Mouse (Mus musculus) adrenal gland, postnatal 25 days (tissue): ENCODE measurements around the gene AW822073. TPM values are rescaled to one million over a fixed set of nuclear protein-coding genes. Genes with fewer than 3 reads are reported as not detected.
"Not testable (repeated sequence)": the region's sequence is repeated elsewhere in the genome, so short reads cannot be mapped to it uniquely, and the experiment has no call there.

Source experiments
- DNase-seq: peaks from one replicate; pipeline ENCODE4 v3.0.0; 2021; ENCODE audit warnings: mixed read lengths
- long read RNA-seq: library from polyadenylated mRNA; stranded (forward); transcript quantifications from one replicate; pipeline ENCODE4 v2.0.0, GENCODE M21; 2021
- total RNA-seq: library from RNA; stranded (reverse); gene quantifications from 2 replicates; pipeline ENCODE4 v1.2.3, GENCODE M21; 2021

The AW822073 gene
- total RNA-seq, result not detected in 2 replicates
- long read RNA-seq, result 0 reads

GRCm38 (mm10) chr10:58224827-58225785 lies at the start of gene AW822073:
AW822073 (minus strand) TSS chr10:58224930.
- peak; percentile 47 for DNase-seq

GRCm38 (mm10) chr10:58258466-58258865 lies 33.7 kb upstream of the AW822073 start:
- DNase-seq, result no peak

DNA sequence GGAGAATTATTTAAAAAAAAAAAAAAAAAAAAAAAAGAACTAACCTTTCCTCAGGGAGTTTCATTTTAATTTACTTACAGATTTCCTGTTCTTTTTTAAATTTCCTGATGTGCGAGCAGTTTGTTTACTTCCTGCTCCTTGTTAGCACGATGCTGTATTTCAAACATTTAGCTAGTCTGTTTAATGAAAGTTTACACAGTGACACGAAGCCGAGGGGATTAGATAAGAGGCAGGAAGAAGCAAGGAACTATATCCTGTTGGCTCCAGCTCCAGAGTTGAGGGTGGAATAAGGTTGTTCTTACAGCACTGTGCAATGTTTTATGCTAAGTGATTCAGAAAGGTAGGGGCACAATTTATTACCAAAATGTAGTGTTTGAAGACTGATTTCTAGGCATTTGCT lies 31.2 kb upstream of the AW822073 start:
- no peak for DNase-seq

DNA sequence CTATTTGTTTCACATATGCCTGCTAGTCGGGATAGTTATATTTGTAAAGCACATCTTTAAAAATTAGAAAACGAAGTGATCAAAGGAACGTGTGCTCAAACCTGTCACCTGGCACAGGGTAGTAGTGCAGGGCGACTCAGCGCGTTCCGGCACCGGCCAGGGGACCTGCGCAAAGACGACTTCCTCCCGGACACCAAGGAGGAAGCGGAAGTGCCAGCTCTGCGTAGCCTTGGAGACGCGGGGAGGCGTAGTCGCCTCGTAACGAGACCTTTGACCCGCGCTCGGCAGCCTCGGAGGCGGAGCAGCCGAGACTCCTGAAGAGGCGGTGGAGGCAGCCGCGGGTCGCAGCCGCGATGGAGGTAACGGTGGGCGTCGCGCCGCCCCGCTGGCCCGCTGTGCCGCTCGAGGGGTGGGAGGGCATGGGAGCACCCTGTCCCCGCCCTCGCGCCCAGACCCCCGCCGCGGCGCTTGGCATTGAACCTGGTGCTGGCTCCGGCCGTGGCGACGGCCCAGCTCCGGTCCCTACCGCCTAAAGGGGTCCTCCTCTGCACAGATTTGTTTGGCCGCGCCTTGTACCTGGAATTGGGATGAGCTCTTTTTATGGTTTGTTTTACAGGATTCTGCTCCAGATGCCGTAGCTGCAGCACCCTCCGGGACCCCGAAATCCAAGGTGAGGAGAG lies 30.6 kb upstream of the AW822073 start, which contains the start of gene Gcc2:
Gcc2 (plus strand) TSS at position 285 of the 680 bp plus-strand sequence.
- DNase-seq, result peak; percentile 93

DNA sequence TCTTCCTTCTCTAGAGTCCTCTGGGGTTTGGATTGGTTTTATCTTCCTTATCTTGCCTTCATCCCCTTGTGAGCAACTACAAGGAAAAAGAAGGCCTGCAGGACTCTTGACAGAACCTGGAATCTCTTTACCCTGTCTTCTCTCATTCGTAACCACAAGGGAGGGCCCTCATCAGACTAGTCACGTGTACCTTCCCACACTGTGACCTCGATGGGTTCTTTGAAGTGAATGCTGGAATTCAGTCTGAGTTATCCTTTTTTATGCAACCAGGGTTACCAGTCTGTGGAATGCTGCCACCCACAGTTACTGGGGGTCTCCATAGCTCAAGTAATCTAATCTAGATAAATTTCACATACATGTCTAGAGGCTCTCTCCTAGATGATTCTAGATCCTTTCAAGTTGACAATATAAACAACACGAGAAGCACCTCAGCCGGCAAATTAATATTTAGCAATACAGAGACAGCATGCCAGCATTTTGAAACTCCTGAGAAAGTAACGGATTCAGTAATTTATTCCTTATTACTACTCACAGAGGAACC lies 30.0 kb upstream of the AW822073 start:
- DNase-seq, result no peak

- no peak for DNase-seq
Observed at GRCm38 (mm10) chr10:58249535-58249934, 24.8 kb upstream of the AW822073 start.

DNA sequence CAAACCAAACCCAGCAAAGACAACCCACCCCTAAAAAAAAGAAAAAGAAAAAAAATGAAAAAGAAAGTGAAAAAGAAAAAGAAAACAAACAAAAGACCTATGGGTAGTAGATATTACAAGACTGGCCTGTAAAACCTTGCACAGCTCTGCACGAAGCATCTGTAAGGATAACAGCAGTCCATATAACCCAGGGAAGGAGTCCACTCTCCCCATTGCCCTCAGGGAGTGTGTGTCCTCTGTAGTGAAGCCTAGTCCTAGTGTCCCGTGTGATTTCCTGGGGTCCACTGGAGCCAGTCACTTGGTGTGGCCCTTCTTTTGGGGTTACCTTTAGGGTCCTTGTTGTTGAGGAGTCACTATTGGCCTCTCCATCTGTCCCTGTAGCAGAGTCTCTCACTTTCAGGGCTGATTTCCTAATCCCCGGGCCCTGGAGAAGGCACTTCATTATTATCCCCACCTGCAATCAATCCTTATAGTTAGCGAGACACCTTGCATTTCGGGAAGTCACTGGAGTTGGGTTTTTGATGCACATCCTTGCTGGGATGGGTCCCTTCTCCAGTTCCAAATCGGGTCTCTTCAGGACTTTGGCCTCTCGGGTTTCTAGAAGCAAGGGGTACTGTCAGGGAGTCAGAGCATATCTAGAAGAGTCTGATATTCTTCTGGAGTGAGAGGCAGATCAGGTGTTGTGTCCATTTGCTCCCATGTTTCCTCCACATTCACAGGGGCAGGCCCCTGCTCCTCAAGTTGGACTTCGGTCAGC lies 14.4 kb upstream of the AW822073 start:
- DNase-seq, result peak; percentile 39

GRCm38 (mm10) chr10:58236613-58237012 lies 11.9 kb upstream of the AW822073 start, which contains the start of gene Gm4981:
Gm4981 (minus strand) TSS chr10:58236701.
- DNase-seq, result no peak

GRCm38 (mm10) chr10:58234985-58235384 lies 10.3 kb upstream of the AW822073 start:
- DNase-seq, result not testable (repeated sequence)

GRCm38 (mm10) chr10:58233740-58234121 lies 9.0 kb upstream of the AW822073 start:
- not testable (repeated sequence) for DNase-seq

- not testable (repeated sequence) for DNase-seq
Observed at GRCm38 (mm10) chr10:58233054-58233739, 8.5 kb upstream of the AW822073 start.

DNA sequence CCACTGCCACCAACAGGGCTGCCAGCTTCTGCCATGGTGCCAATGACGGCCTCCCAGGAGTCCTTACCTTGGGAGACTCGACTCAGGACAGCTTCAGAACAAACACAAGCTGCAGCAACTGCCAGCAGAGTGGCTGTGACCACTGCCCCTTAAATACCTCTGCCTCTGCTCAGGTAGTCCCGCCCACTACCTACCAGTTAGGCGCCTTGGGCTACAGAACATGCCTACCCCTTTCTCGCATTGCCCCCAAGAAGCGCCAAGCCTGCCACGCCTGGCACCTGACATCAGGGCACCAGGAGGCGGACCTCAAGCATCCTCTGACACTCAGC lies 7.9 kb upstream of the AW822073 start, which contains the start of gene Duxf3:
Duxf3 (minus strand) TSS at position 35 of the 329 bp plus-strand sequence.
- not testable (repeated sequence) for DNase-seq

DNA sequence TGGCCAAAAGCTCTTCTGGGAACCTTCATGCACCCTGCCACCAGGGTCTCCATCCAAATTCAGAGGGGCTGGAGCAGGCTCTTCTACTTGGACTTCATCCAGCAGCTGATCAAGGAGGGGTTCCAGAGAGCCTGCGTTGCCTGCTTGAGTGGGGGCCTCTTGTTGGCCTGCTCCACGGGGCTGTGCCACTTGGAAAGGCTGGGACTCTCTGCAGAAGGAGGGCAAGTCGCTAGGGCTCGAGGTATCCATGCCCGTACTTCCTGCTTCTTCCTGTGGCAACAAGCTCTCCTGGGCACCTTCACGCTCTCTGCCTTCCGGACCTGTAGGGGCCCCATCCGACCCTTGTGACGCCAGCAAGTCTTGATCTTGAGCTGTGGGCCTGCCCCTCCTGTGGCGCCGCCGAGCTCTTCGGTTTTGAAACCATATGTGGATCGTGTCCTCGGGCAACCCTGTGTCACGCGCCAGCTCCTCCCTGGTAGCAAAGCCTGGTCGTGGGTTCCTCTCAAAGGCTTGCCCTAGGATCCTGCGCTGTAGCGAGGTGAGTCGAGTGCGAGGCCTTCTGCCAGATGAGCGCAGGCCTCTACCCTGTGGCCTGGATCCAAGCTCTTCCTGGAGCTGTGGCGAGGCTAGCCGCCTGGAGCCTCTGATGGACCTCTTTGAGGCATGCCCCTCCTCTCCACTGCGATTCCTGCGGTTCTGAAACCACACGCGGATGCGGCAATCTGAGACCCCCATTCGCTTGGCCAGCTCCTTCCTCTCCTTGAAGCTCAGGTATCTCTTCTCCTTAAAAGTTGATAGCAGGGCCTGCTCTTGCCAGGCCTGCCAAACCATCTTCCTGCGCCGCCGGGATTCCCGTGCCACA lies 7.3 kb upstream of the AW822073 start:
- DNase-seq, result peak; percentile 74

DNA sequence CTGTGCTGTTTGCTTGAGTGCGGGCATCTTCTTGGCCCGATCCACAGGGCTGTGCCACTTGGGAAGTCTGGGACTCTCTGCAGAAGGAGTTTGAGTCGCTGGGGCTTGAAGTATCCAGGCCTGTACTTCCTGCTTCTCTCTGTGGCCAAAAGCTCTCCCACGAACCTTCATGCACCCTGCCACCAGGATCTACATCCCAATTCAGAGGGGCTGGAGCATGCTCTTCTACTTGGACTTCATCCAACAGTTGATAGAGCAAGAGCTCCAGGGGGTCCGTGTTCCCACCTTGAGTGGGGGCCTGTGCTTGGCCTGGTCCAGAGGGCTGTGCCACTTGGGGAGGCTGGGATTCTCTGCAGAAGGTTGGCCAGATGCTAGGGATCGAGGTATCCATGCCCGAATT lies 6.4 kb upstream of the AW822073 start:
- not testable (repeated sequence) for DNase-seq

DNA sequence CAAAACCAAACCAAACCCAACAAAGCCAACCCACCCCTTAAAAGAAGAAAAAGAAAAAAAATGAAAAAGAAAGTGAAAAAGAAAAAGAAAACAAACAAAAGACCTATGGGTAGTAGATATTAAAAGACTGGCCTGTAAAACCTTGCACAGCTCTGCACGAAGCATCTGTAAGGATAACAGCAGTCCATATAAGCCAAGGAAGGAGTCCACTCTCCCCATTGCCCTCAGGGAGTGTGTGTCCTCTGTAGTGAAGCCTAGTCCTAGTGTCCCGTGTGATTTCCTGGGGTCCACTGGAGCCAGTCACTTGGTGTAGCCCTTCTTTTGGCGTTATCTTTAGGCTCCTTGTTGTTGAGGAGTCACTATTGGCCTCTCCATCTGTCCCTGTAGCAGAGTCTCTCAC lies 5.3 kb upstream of the AW822073 start:
- not testable (repeated sequence) for DNase-seq

DNA sequence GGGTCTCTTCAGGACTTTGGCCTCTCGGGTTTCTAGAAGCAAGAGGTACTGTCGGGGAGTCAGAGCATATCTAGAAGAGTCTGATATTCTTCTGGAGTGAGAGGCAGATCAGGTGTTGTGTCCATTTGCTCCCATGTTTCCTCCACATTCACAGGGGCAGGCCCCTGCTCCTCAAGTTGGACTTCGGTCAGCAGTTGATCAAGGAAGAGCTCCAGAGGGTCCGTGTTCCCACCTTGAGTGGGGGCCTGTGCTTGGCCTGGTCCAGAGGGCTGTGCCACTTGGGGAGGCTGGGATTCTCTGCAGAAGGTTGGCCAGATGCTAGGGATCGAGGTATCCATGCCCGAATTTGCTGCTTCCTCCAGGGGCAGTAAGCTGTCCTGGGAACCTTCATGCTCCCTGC lies 3.1 kb upstream of the AW822073 start:
- not testable (repeated sequence) for DNase-seq

GRCm38 (mm10) chr10:58226357-58226756 lies 1.6 kb upstream of the AW822073 start:
- not testable (repeated sequence) for DNase-seq

- DNase-seq, result peak; percentile 69
Observed at GRCm38 (mm10) chr10:58223972-58224805, 541 bp downstream of the AW822073 start.

DNA sequence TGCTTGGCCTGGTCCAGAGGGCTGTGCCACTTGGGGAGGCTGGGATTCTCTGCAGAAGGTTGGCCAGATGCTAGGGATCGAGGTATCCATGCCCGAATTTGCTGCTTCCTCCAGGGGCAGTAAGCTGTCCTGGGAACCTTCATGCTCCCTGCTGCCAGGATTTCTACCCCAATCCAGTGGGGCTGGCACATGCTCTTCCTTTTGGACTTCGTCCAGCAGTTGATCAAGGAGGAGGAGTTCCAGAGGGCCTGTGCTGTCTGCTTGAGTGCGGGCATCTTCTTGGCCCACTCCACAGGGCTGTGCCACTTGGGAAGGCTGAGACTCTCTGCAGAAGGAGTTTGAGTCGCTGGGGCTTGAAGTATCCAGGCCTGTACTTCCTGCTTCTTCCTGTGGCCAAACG lies 1.6 kb downstream of the AW822073 start:
- not testable (repeated sequence) for DNase-seq
